Mouse (Mus musculus) thymus, postnatal 25 days (tissue): Measurements from ENCODE around the gene Dhx37.
A peak's percentile ranks its signal among the peaks of the same experiment; 100 is the strongest.
"Not testable (repeated sequence)": the region's sequence is repeated elsewhere in the genome, so short reads cannot be mapped to it uniquely, and the experiment has no call there.

ENCODE experiments used
- DNase-seq: peaks from one replicate; pipeline ENCODE4 v3.0.0; 2022

Gene Dhx37

GRCm38 (mm10) chr5:125388358-125389092 lies 45.4 kb downstream of the Dhx37 start:
- no peak for DNase-seq

DNA sequence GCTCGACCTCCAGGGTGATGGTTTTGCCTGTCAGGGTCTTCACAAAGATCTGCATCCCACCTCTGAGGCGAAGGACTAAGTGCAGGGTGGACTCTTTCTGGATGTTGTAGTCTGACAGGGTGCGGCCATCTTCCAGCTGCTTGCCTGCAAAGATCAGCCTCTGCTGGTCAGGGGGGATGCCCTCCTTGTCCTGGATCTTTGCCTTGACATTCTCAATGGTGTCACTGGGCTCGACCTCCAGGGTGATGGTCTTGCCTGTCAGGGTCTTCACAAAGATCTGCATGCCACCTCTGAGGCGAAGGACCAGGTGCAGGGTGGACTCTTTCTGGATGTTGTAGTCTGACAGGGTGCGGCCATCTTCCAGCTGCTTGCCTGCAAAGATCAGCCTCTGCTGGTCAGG lies 46.6 kb downstream of the Dhx37 start:
- not testable (repeated sequence) for DNase-seq

DNA sequence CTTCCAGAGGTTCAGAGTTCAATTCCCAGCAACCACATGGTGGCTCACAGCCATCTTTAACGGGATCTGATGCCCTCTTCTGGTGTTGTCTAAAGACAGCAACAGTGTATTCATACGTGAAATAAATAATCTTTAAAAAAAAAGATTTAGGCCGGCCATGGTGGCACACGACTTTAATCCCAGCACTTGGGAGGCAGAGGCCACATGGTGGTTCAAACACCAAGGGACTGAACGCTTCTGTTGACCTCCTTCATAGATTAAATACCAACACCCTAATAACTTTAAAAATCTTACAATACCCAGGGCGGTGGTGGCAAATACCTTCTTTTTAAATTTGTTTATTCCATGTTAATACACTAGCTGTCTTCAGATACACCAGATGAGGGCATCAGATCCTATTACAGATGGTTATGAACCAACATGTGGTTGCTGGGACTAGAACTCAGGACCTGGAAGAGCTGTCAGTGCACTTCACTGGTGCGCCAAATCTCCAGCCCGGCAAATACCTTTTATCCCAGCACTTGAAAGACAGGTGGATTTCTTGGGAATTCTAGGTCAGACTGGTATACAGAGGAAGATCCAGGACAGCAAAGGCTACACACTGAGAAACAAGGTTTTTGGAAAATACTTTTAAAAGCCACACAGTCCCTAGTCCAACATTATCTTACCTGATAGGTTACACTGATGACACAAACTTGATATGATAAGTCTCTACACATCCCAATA lies 48.5 kb downstream of the Dhx37 start:
- no peak for DNase-seq

GRCm38 (mm10) chr5:125384512-125385214 lies 49.3 kb downstream of the Dhx37 start:
- DNase-seq, result no peak

DNA sequence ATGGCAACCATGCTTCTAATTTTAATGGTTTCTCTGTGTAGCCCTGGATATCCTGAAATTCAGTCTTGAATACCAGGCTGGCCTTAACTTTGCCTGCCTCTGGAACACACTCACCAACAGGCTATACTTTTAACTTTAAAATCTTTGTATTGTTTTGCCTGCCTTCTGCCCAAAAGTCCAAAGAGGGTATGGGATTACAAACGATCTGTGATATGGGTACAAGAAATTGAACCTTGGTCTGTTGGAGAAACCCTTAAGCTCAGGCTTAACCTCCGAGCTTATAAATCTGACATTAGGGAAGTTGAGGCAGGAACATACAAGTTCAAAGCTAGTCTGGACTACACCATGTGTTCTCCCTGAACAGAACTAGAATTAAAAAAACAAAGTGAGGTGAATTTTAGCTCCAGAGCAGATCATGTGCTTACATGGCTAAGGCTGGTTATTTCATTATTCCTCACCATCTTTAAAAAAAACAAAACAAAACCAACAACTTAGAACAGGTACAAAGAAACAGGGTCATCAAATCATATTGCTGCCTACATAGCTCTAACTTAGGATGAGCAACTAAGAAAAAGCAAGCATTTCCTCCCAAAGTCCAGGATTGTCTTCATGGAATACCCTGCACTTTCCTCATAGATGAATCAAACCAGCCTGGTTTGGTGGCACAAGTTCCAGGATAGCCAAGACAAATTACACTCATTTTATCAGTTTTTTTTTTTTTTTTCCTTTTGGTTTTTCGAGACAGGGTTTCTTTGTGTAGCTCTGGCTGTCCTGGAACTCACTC lies 50.1 kb downstream of the Dhx37 start:
- no peak for DNase-seq

GRCm38 (mm10) chr5:125382673-125383558 lies 51.0 kb downstream of the Dhx37 start:
- DNase-seq, result peak; percentile 60

- DNase-seq, result no peak
Measured at GRCm38 (mm10) chr5:125381954-125382672, 51.8 kb downstream of the Dhx37 start.

GRCm38 (mm10) chr5:125378919-125379318 lies 55.0 kb downstream of the Dhx37 start:
- no peak for DNase-seq

DNA sequence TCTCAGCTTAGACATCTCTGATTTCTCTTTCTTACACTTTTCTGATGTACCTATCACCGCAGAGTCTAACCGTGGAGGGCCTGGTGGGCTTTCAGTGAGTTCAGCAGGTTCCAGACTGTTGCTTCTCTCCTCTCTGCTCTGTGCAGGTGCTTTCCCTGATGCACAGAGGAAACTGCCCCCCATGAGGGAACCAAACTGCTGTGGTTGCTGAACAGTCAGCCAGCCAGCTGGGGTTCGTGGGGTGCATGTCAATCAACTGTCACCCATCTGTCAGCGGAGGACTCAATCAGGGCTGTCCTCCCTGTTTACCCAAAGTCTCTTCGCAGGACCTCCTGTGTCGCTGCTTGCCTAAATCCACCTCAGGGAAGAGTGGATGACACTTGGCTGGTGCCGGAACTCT lies 56.7 kb downstream of the Dhx37 start:
- DNase-seq, result peak; percentile 64

- DNase-seq, result no peak
Measured at GRCm38 (mm10) chr5:125375871-125376270, 58.0 kb downstream of the Dhx37 start.

GRCm38 (mm10) chr5:125372027-125372426 lies 61.9 kb downstream of the Dhx37 start:
- DNase-seq, result no peak

- DNase-seq, result no peak
Measured at GRCm38 (mm10) chr5:125370950-125371693, 62.8 kb downstream of the Dhx37 start.

GRCm38 (mm10) chr5:125368568-125368967 lies 65.4 kb downstream of the Dhx37 start:
- DNase-seq, result peak; percentile 71

DNA sequence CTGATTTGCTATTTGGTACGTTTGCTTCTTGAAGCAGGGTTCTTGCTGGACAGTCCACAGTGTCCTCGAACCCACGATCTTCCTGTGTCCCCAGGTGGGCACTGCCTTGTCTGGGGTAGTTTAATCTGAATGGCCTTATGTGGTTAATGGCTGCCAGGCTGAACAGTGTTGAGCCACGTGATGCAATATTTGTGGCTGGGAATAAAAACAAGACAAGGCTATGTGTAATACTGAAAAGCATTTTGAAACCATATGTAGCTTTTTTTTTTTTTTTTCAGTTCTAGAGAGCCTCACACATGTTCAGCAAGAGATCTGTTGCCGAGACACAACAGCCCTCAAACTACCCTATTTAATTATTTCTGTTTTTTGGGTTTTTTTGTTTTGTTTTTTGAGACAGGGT lies 65.8 kb downstream of the Dhx37 start:
- no peak for DNase-seq

DNA sequence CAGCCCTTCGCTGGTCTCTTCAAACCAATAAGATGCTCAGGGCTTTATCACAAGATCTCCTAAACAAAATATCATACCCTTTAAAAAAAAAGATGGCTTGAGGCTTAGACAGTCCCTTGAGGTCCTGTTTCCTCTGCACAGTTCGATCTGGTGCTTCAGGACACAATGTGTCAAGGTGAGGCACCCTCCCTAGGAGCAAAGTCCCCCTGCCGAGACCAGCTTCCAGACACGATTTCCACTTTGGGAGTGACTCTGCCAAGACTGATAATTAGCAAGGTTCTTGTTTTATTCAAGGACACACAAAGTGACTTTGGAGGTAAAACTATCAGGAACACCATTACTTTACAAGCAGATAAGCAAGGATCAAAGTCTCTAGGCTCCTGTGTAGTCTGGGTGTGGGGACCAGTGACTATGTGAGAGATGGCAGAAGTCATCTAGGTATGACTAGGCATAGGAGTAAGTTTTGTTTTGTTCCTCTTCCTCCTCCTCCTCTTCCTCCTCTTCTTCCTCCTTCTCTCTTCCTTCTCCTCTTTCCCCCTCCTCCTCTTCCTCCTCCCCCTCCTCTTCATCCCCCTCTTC lies 69.0 kb downstream of the Dhx37 start:
- no peak for DNase-seq

GRCm38 (mm10) chr5:125363894-125364293 lies 70.0 kb downstream of the Dhx37 start:
- DNase-seq, result no peak
